Mouse (Mus musculus) macrophage (primary cell): ENCODE measurements around the gene Lrriq1. TPM values are rescaled to one million over a fixed set of nuclear protein-coding genes. Genes with fewer than 3 reads are reported as not detected.

ENCODE experiments used
- H3K27ac ChIP-seq: fragments of 350-480 bp; formaldehyde crosslinking; 2 replicates; pipeline ENCODE4 v1.9.0; 2021
- H3K36me3 ChIP-seq: fragments of 350-480 bp; formaldehyde crosslinking; 2 replicates; pipeline ENCODE4 v1.9.0; 2021; ENCODE audit errors: inconsistent target
- H3K4me3 ChIP-seq: fragments of 350-480 bp; formaldehyde crosslinking; 2 replicates; pipeline ENCODE4 v1.9.0; 2021; ENCODE audit errors: inconsistent target
- H3K79me2 ChIP-seq: fragments of 350-480 bp; formaldehyde crosslinking; 2 replicates; pipeline ENCODE4 v1.9.0; 2021; ENCODE audit errors: inconsistent target
- WGBS: methylation state at CpG from one replicate; pipeline ENCODE4 v1.1.7; 2026; ENCODE audit warnings: inconsistent platforms; ENCODE audit not compliant: missing documents; 5-methylcytosine and 5-hydroxymethylcytosine counted together
- polyA plus RNA-seq: library from polyadenylated mRNA; stranded (reverse); fragments of 250-400 nt; gene quantifications from 3 replicates; pipeline ENCODE4 v1.2.4, GENCODE M21; 2018; ENCODE audit warnings: inconsistent platforms
- total RNA-seq, 78 experiments: library from RNA; depleted of rRNA; stranded (reverse); fragments of 250-400 nt; gene quantifications; 1 replicate in 9 of 78; 2 replicates in 24 of 78; 3 replicates in 43 of 78; 4 replicates in 2 of 78; pipeline ENCODE4 v1.2.4; 2018; ENCODE audit warnings: inconsistent platforms in 56 of 78

Lrriq1 gene
- total RNA-seq (2018; cell fraction: chromatin; rRNA removed): not detected
- not detected for total RNA-seq (2018; cell fraction: cytosol; rRNA removed)
- not detected for total RNA-seq (2018; cell fraction: nucleus; rRNA removed)
- not detected in 3 replicates for polyA plus RNA-seq

GRCm38 (mm10) chr10:103235707-103236459, at the start of gene Lrriq1:
Lrriq1 (minus strand) TSS chr10:103236322.
- Histone ChIP-seq H3K4me3 (no peak within 1 kb of the TSS), H3K79me2 (no peaks in the 10 kb centered on the region)
- WGBS: 8% methylated on average over 25 of the region's 25 CpGs

DNA sequence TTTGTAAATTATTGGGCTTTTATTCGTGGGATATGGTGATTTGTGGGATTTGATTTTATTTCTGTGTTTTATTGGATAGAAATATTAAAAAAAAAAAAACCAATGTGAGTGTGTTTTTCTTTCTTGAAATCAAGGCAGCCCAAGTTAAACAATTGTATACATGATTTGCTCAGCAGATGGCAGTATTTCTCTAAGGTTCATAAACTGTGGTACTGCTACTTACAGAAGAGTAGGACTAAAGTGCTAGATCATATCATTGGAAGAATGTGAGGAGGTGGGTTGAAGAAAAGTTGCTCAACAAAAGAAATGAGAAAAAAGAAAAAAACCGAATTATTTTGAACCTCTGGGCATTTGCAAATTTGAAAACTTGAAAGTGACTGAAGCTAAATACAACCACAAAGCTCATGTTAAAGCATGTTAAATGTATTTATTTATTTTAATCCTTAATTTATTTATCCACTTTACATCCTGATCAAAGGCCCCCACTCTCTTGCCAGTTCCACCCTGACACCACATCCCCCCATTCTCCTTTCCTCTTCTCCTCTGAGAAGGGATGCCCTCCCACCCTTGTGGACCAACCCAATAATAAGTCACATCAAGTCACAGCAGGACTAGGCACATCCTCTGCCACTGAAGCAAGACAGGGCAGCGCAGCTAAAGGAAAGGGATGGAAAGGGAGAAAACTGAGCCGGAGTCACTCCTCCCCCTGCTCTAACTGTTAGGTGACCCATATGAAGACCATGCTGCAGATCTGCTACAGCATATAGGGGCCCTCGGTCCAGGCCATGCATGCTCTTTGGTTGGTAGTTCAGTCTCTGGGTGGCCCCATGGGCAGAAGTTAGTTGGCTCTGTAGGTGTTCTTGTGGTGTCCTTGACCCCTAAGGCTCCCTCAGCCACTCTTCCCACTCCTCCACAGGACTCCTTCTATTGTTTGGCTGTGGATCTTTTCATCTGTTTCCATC, 18.0 kb upstream of the Lrriq1 start:
- 55% methylated on average over 5 of the region's 5 CpGs for WGBS
- H3K36me3 ChIP-seq: no peaks in the 10 kb centered on the region

More at GRCm38 (mm10) chr10:103235707-103236459, at the start of gene Lrriq1:
- no peak within 1 kb of the TSS for H3K27ac ChIP-seq
- no peaks in the 10 kb centered on the region for H3K36me3 ChIP-seq

GRCm38 (mm10) chr10:103236460-103236772, 294 bp upstream of the Lrriq1 start:
- H3K36me3 ChIP-seq: no peaks in the 10 kb centered on the region
- no peaks in the 10 kb centered on the region for H3K79me2 ChIP-seq
- H3K27ac ChIP-seq: no peak overlapping the region
- no peak overlapping the region for H3K4me3 ChIP-seq
- 20% methylated on average over 4 of the region's 4 CpGs for WGBS

More for the DNA sequence above, 18.0 kb upstream of the Lrriq1 start:
- H3K4me3 ChIP-seq: no peak overlapping the region
- H3K79me2 ChIP-seq: no peaks in the 10 kb centered on the region
- H3K27ac ChIP-seq: no peak overlapping the region

DNA sequence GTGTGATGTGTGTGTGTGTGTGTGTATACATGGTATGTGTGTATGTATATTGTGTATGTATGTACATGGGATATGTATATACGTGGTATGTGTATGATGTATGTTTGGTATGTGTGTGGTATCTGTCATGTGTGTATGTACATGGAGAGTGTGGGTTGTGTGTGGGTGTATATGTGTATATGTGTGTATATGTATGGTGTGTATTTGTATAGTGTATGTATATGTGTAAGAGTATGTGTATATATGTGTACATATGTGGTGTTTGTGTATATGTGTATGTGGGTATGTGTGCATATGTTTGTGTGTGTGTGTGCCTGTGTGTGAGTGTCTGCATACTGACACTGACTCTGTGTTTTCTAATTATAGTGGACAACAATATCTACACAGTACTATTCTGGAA, 9.5 kb downstream of the Lrriq1 start:
- no peaks in the 10 kb centered on the region for H3K79me2 ChIP-seq
- WGBS: 100% methylated on average over 1 of the region's 1 CpGs
- H3K4me3 ChIP-seq: no peak overlapping the region
- H3K27ac ChIP-seq: no peak overlapping the region
- H3K36me3 ChIP-seq: no peaks in the 10 kb centered on the region

GRCm38 (mm10) chr10:103194655-103195328, 41.3 kb downstream of the Lrriq1 start:
- Histone ChIP-seq H3K79me2 (no peaks in the 10 kb centered on the region), H3K27ac (no peak overlapping the region), H3K4me3 (no peak overlapping the region), H3K36me3 (no peaks in the 10 kb centered on the region)
- 52% methylated on average over 4 of the region's 4 CpGs for WGBS

GRCm38 (mm10) chr10:103145769-103146379, 90.2 kb downstream of the Lrriq1 start:
- Histone ChIP-seq H3K27ac (no peak overlapping the region), H3K4me3 (no peak overlapping the region), H3K79me2 (no peaks in the 10 kb centered on the region), H3K36me3 (no peaks in the 10 kb centered on the region)
- WGBS: 82% methylated on average over 7 of the region's 8 CpGs

DNA sequence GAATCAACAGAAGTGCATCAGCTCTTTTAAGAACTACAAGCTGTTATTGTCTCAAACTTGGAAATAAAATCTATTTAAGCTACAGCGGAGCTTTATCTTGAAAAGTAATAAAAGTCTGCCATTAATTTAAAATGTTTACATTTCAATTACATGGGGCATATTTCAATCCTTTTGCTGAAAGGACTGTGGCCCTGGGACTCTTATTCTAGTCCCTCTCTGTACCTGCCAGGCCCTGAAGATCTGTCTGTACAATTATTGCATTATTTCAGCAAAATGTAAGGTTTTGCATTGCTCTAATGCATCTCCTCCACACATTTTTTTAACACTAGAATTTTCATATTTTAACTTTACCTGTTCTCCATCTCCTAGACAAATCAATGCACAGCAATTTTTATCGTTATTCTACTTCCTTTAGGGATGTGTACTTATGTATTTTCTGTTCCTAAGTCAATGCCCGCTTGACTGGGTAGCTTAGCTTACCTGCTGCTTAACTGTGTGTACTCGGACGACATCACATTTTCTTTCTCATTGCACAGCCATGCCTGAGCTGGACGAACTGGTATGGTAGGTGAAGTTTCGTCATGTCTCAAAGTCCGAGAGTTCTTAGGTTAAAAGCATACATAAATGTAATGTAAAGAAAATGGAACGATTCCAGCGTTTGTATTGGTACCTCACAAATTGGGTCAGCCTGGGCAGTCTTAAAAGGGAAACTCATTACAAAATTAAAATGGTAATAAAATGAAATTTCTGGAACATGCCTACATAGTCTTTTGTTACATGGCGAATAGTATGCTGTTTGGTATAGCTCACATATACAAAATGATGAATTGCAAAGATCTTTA, 91.0 kb downstream of the Lrriq1 start:
- no peaks in the 10 kb centered on the region for H3K79me2 ChIP-seq
- WGBS: 84% methylated on average over 10 of the region's 11 CpGs
- no peak overlapping the region for H3K27ac ChIP-seq
- no peaks in the 10 kb centered on the region for H3K36me3 ChIP-seq
- H3K4me3 ChIP-seq: no peak overlapping the region

DNA sequence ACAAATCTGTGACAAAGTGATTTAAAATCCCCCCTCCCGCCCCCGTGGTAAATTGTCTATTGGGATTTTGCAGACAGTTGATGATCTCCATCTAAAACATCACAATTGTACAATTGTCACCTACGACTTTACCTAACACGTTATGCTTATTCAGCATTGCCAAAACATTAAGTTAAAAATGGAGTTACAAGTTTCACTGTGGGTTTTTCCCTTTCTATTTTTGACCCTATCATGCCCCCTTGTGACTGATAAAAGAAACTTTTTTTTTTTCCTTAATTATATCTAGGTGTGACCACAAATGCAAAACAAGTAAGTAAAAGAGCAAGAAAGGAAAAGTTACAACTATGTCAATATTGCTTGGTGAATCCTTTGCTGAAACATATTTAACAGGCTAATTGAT, 93.6 kb downstream of the Lrriq1 start:
- no peak overlapping the region for H3K27ac ChIP-seq
- 48% methylated on average over 4 of the region's 4 CpGs for WGBS
- H3K4me3 ChIP-seq: no peak overlapping the region
- no peaks in the 10 kb centered on the region for H3K36me3 ChIP-seq
- no peaks in the 10 kb centered on the region for H3K79me2 ChIP-seq

GRCm38 (mm10) chr10:103141532-103141931, 94.6 kb downstream of the Lrriq1 start:
- Histone ChIP-seq H3K36me3 (no peaks in the 10 kb centered on the region), H3K27ac (no peak overlapping the region), H3K79me2 (no peaks in the 10 kb centered on the region), H3K4me3 (no peak overlapping the region)
- 46% methylated on average over 6 of the region's 6 CpGs for WGBS

- Histone ChIP-seq H3K4me3 (no peak overlapping the region), H3K36me3 (no peaks in the 10 kb centered on the region), H3K79me2 (no peaks in the 10 kb centered on the region), H3K27ac (no peak overlapping the region)
- 82% methylated on average over 8 of the region's 8 CpGs for WGBS
Measured at GRCm38 (mm10) chr10:103140609-103141008, 95.5 kb downstream of the Lrriq1 start.

GRCm38 (mm10) chr10:103114629-103115028, 121.5 kb downstream of the Lrriq1 start:
- 79% methylated on average over 6 of the region's 6 CpGs for WGBS
- no peaks in the 10 kb centered on the region for H3K36me3 ChIP-seq
- no peak overlapping the region for H3K4me3 ChIP-seq
- no peaks in the 10 kb centered on the region for H3K79me2 ChIP-seq
- H3K27ac ChIP-seq: no peak overlapping the region

DNA sequence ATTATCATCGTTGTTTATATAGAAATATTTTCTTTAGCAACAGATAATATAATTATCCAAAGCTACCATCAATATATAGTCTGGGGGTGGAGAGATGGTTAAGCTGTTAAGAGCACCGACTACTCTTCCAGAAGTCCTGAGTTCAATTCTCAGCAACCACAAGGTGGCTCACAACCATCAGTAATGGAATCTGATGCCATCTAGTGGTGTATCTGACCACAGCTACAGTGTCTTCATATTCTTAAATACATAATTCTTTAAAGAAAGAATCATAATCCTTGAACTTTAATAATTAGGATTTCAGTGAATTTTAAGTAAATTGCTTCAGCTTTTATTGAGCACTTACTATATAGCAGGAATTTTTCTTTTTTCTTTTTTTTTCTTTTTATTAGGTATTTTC, 128.0 kb downstream of the Lrriq1 start:
- 94% methylated on average over 2 of the region's 2 CpGs for WGBS
- Histone ChIP-seq H3K79me2 (no peaks in the 10 kb centered on the region), H3K27ac (no peak overlapping the region), H3K4me3 (no peak overlapping the region), H3K36me3 (no peaks in the 10 kb centered on the region)

- no peaks in the 10 kb centered on the region for H3K36me3 ChIP-seq
- WGBS: 81% methylated on average over 1 of the region's 1 CpGs
- H3K4me3 ChIP-seq: no peak overlapping the region
- H3K27ac ChIP-seq: no peak overlapping the region
- H3K79me2 ChIP-seq: no peaks in the 10 kb centered on the region
Measured at GRCm38 (mm10) chr10:103086101-103086500, 150.0 kb downstream of the Lrriq1 start.
